Mouse (Mus musculus): ENCODE data around the gene Kif11. TPM values are rescaled to one million over a fixed set of nuclear protein-coding genes. Genes with fewer than 3 reads are reported as not detected.

Kif11 gene
- polyA plus RNA-seq (2017; shearing (Covaris generic)), result 2.6 TPM

GRCm38 (mm10) chr19:37375755-37376615 is at the start of gene Kif11:
TSS of gene Kif11 (plus strand) at chr19:37376403.

GRCm38 (mm10) chr19:37337752-37338151 is 38.5 kb upstream of the Kif11 start, which contains the start of gene Ide:
TSS of gene Ide (minus strand) at chr19:37337852.

GRCm38 (mm10) chr19:37434263-37434951 is 58.2 kb downstream of the Kif11 start, which contains the start of gene Hhex:
TSS of gene Hhex (plus strand) at chr19:37434810.

Other genes starting within 250 kb of the Kif11 start
- 94.9 TPM for gene March5, start 168.9 kb upstream of the Kif11 start, polyA plus RNA-seq (2017; shearing (Covaris generic))
- gene Cpeb3, start 167.8 kb upstream of the Kif11 start, polyA plus RNA-seq (2017; shearing (Covaris generic)), result 0.49 TPM
- 75.1 TPM for gene Ide, start 38.6 kb upstream of the Kif11 start, polyA plus RNA-seq (2017; shearing (Covaris generic))
- gene Hhex, start 58.4 kb downstream of the Kif11 start, polyA plus RNA-seq (2017; shearing (Covaris generic)), result 0.59 TPM
- 40.9 TPM for gene Exoc6, start 174.0 kb downstream of the Kif11 start, polyA plus RNA-seq (2017; shearing (Covaris generic))

Measured in CD4-positive, CD25-positive, alpha-beta regulatory T cell (primary cell).